ENCODE assay signal across 19 mouse cellular contexts in genomic region chr7:67732276-67732675, GRCm38 (mm10). TPM values are rescaled to one million over a fixed set of nuclear protein-coding genes. Genes with fewer than 3 reads are reported as not detected.
"Had no signal": no experiment of that assay in that cellular context is flagged by ENCODE, and none has a peak within 500 bp of the region (broad histone marks: within the 10 kb centered on the region; RNA-seq: fewer than 3 reads in every experiment).

No protein-coding gene starts in this region.

- H3K4me2 ChIP-seq: liver, embryonic 13.5 days; lung, embryonic 14.5 days; midbrain, embryonic 12.5 days; midbrain, embryonic 15.5 days; neural tube, embryonic 12.5 days; neural tube, embryonic 15.5 days had no signal

- H3K9ac ChIP-seq: liver, embryonic 13.5 days; lung, embryonic 14.5 days; midbrain, embryonic 12.5 days; midbrain, embryonic 15.5 days; neural tube, embryonic 12.5 days; neural tube, embryonic 15.5 days had no signal

- H3K36me3 ChIP-seq: liver, embryonic 13.5 days; midbrain, embryonic 15.5 days; neural tube, embryonic 15.5 days had no signal

- DNase-seq: kidney, adult 2 months; kidney, postnatal 10 days; kidney, postnatal 36 days; layer of hippocampus, postnatal 36 days; liver, embryonic 13.5 days; lung, embryonic 14.5 days; right cerebral cortex, adult 18-20 months; right cerebral cortex, postnatal 14 days; right cerebral cortex, postnatal 4 days; thymus, adult 2 months; thymus, postnatal 14 days; thymus, postnatal 4 days had no signal

- H3K9me3 ChIP-seq: liver, embryonic 13.5 days; midbrain, embryonic 12.5 days; midbrain, embryonic 15.5 days; neural tube, embryonic 12.5 days; neural tube, embryonic 15.5 days had no signal

- H3K27ac ChIP-seq: left cerebral cortex, adult 2 months; liver, embryonic 13.5 days; macrophage; midbrain, embryonic 12.5 days; midbrain, embryonic 15.5 days; neural tube, embryonic 12.5 days; neural tube, embryonic 15.5 days; stomach, postnatal 0 days had no signal

- H3K4me3 ChIP-seq: left cerebral cortex, adult 2 months; liver, embryonic 13.5 days; midbrain, embryonic 12.5 days; midbrain, embryonic 15.5 days; neural tube, embryonic 12.5 days; neural tube, embryonic 15.5 days had no signal

- ATAC-seq: midbrain, embryonic 15.5 days had no signal

- H3K27me3 ChIP-seq: liver, embryonic 13.5 days; midbrain, embryonic 12.5 days; midbrain, embryonic 15.5 days; neural tube, embryonic 12.5 days; neural tube, embryonic 15.5 days had no signal

- H3K4me1 ChIP-seq: liver, embryonic 13.5 days; midbrain, embryonic 15.5 days had no signal

RNA-seq across cellular contexts. Expression of gene Synm, which starts 27.3 kb away (rescaled TPM):
- polyA plus RNA-seq: macrophage had no signal
